Mouse (Mus musculus) megakaryocyte, embryonic 14.5 days (primary cell): ENCODE data around the gene Nfkb1. TPM values are rescaled to one million over a fixed set of nuclear protein-coding genes. Genes with fewer than 3 reads are reported as not detected.

Source experiments
- H3K27me3 ChIP-seq: replicated peaks from 2 replicates; pipeline ENCODE3; 2012; ENCODE audit warnings: inconsistent platforms
- H3K36me3 ChIP-seq: replicated peaks from 2 replicates; pipeline ENCODE3; 2012; ENCODE audit warnings: low read length, inconsistent platforms, mixed read lengths
- H3K4me1 ChIP-seq: 2 replicates; pipeline ENCODE4 v1.6.1; 2012; ENCODE audit warnings: inconsistent platforms
- H3K4me3 ChIP-seq: replicated peaks from 2 replicates; pipeline ENCODE3; 2012; ENCODE audit warnings: moderate library complexity, mild to moderate bottlenecking, inconsistent platforms
- H3K9me3 ChIP-seq: 2 replicates; pipeline ENCODE4 v1.6.1; 2012; ENCODE audit warnings: inconsistent platforms
- FLI1 ChIP-seq: IDR thresholded peaks from 2 replicates; pipeline ENCODE4 v1.6.1; 2012; ENCODE audit warnings: low read length, inconsistent platforms, mixed read lengths
- GATA1 ChIP-seq: IDR thresholded peaks from 3 replicates; pipeline ENCODE4 v1.6.1; 2012; ENCODE audit warnings: mixed read lengths, low read length, inconsistent platforms, borderline replicate concordance
- polyA plus RNA-seq: library from polyadenylated mRNA; stranded (reverse); fragments of >175 nt; gene quantifications from 2 replicates; pipeline ENCODE4 v1.2.3, GENCODE M21; 2012; ENCODE audit warnings: low replicate concordance; ENCODE audit not compliant: insufficient read depth

Nfkb1 gene
- polyA plus RNA-seq, 1 experiment: 39.8 TPM

- no peak overlapping the region for H3K4me3 ChIP-seq
- peaks cover 42% of the 10 kb centered on the region for H3K4me1 ChIP-seq
- H3K9me3 ChIP-seq: no peaks in the 10 kb centered on the region
- TF ChIP-seq FLI1 (no peak), GATA1 (no peak)
- H3K27me3 ChIP-seq: no peaks in the 10 kb centered on the region
- H3K36me3 ChIP-seq: peaks cover 99% of the 10 kb centered on the region
Observed at GRCm38 (mm10) chr3:135592011-135592410, 99.3 kb downstream of the Nfkb1 start.

- no peaks in the 10 kb centered on the region for H3K27me3 ChIP-seq
- peaks cover 42% of the 10 kb centered on the region for H3K4me1 ChIP-seq
- TF ChIP-seq GATA1 (no peak), FLI1 (no peak)
- H3K9me3 ChIP-seq: no peaks in the 10 kb centered on the region
- H3K4me3 ChIP-seq: no peak overlapping the region
- H3K36me3 ChIP-seq: peaks cover 99% of the 10 kb centered on the region
Observed at GRCm38 (mm10) chr3:135591376-135591775, 100.0 kb downstream of the Nfkb1 start.

- peaks cover 41% of the 10 kb centered on the region for H3K4me1 ChIP-seq
- peaks cover 99% of the 10 kb centered on the region for H3K36me3 ChIP-seq
- no peaks in the 10 kb centered on the region for H3K9me3 ChIP-seq
- H3K27me3 ChIP-seq: no peaks in the 10 kb centered on the region
- H3K4me3 ChIP-seq: no peak overlapping the region
- TF ChIP-seq GATA1 (no peak), FLI1 (no peak)
Observed at GRCm38 (mm10) chr3:135590471-135590870, 100.9 kb downstream of the Nfkb1 start.

GRCm38 (mm10) chr3:135586471-135586880 is 104.9 kb downstream of the Nfkb1 start:
- Histone ChIP-seq H3K27me3 (no peaks in the 10 kb centered on the region), H3K4me3 (no peak overlapping the region), H3K9me3 (no peaks in the 10 kb centered on the region), H3K36me3 (peaks cover 83% of the 10 kb centered on the region), H3K4me1 (peaks cover 39% of the 10 kb centered on the region)
- TF ChIP-seq FLI1: no peak
- TF ChIP-seq GATA1: no peak

GRCm38 (mm10) chr3:135586060-135586459 is 105.3 kb downstream of the Nfkb1 start:
- H3K27me3 ChIP-seq: no peaks in the 10 kb centered on the region
- no peak overlapping the region for H3K4me3 ChIP-seq
- no peaks in the 10 kb centered on the region for H3K9me3 ChIP-seq
- TF ChIP-seq FLI1 (no peak), GATA1 (no peak)
- H3K36me3 ChIP-seq: peaks cover 79% of the 10 kb centered on the region
- H3K4me1 ChIP-seq: peaks cover 43% of the 10 kb centered on the region

GRCm38 (mm10) chr3:135585482-135585881 is 105.9 kb downstream of the Nfkb1 start:
- H3K9me3 ChIP-seq: no peaks in the 10 kb centered on the region
- peaks cover 74% of the 10 kb centered on the region for H3K36me3 ChIP-seq
- TF ChIP-seq GATA1: no peak
- H3K4me1 ChIP-seq: peaks cover 47% of the 10 kb centered on the region
- H3K4me3 ChIP-seq: no peak overlapping the region
- H3K27me3 ChIP-seq: no peaks in the 10 kb centered on the region

GRCm38 (mm10) chr3:135582246-135582645 is 109.1 kb downstream of the Nfkb1 start:
- Histone ChIP-seq H3K36me3 (peaks cover 42% of the 10 kb centered on the region), H3K4me1 (peaks cover 55% of the 10 kb centered on the region)
- no peak for TF ChIP-seq FLI1
- TF ChIP-seq GATA1: no peak

GRCm38 (mm10) chr3:135581606-135582117 is 109.7 kb downstream of the Nfkb1 start:
- Histone ChIP-seq H3K4me3 (no peak overlapping the region), H3K27me3 (no peaks in the 10 kb centered on the region), H3K9me3 (peaks cover 4% of the 10 kb centered on the region), H3K4me1 (peaks cover 49% of the 10 kb centered on the region), H3K36me3 (peaks cover 36% of the 10 kb centered on the region)
- TF ChIP-seq GATA1: no peak
- TF ChIP-seq FLI1: no peak

More at GRCm38 (mm10) chr3:135582246-135582645, 109.1 kb downstream of the Nfkb1 start:
- no peak overlapping the region for H3K4me3 ChIP-seq
- H3K27me3 ChIP-seq: no peaks in the 10 kb centered on the region
- no peaks in the 10 kb centered on the region for H3K9me3 ChIP-seq

- peaks cover 26% of the 10 kb centered on the region for H3K36me3 ChIP-seq
- TF ChIP-seq GATA1 (no peak), FLI1 (no peak)
- H3K27me3 ChIP-seq: no peaks in the 10 kb centered on the region
- H3K4me3 ChIP-seq: no peak overlapping the region
- peaks cover 4% of the 10 kb centered on the region for H3K9me3 ChIP-seq
- H3K4me1 ChIP-seq: peaks cover 42% of the 10 kb centered on the region
Observed at GRCm38 (mm10) chr3:135580439-135581275, 110.7 kb downstream of the Nfkb1 start.

GRCm38 (mm10) chr3:135579179-135579578 is 112.2 kb downstream of the Nfkb1 start:
- TF ChIP-seq GATA1 (no peak), FLI1 (no peak)
- Histone ChIP-seq H3K27me3 (no peaks in the 10 kb centered on the region), H3K4me3 (no peak overlapping the region), H3K4me1 (peaks cover 39% of the 10 kb centered on the region), H3K36me3 (peaks cover 11% of the 10 kb centered on the region), H3K9me3 (peaks cover 4% of the 10 kb centered on the region)
